Mouse (Mus musculus) embryonic facial prominence, embryonic 13.5 days (tissue): Measurements from ENCODE around the gene 9630041A04Rik. TPM values are rescaled to one million over a fixed set of nuclear protein-coding genes. Genes with fewer than 3 reads are reported as not detected.
A peak's percentile ranks its signal among the peaks of the same experiment; 100 is the strongest.

Source experiments
- ATAC-seq: fragments of 200-750 bp; cut with Nextera tagmentation; 2 replicates; pipeline ENCODE4 v1.8.0; 2017; ENCODE audit warnings: low read depth; ENCODE audit not compliant: insufficient number of reproducible peaks, insufficient read depth, low FRiP score, low TSS enrichment
- H3K27ac ChIP-seq: fragments of 300-500 bp; sonication (generic); 2 replicates; pipeline ENCODE4 v1.5.1; 2015; ENCODE audit warnings: moderate library complexity, mild to moderate bottlenecking, inconsistent platforms
- H3K27me3 ChIP-seq: fragments of 300-500 bp; sonication (generic); 2 replicates; pipeline ENCODE4 v1.6.1; 2015; ENCODE audit warnings: mild to moderate bottlenecking, inconsistent platforms
- H3K36me3 ChIP-seq: fragments of 300-500 bp; sonication (generic); 2 replicates; pipeline ENCODE4 v1.6.1; 2015; ENCODE audit warnings: mild to moderate bottlenecking, inconsistent platforms
- H3K4me1 ChIP-seq: fragments of 300-500 bp; sonication (generic); 2 replicates; pipeline ENCODE4 v1.6.1; 2015; ENCODE audit warnings: inconsistent platforms
- H3K4me2 ChIP-seq: fragments of 300-500 bp; sonication (generic); 2 replicates; pipeline ENCODE4 v1.6.1; 2015; ENCODE audit warnings: moderate library complexity, mild to moderate bottlenecking, inconsistent platforms
- H3K4me3 ChIP-seq: fragments of 300-500 bp; sonication (generic); 2 replicates; pipeline ENCODE4 v1.5.1; 2015; ENCODE audit warnings: mild to moderate bottlenecking, inconsistent platforms
- H3K9ac ChIP-seq: fragments of 300-500 bp; sonication (generic); 2 replicates; pipeline ENCODE4 v1.6.1; 2015; ENCODE audit warnings: mild to moderate bottlenecking, inconsistent platforms
- H3K9me3 ChIP-seq: fragments of 300-500 bp; sonication (generic); 2 replicates; pipeline ENCODE4 v1.6.1; 2016; ENCODE audit warnings: inconsistent platforms
- WGBS: fragments of 180-500 bp; shearing (Covaris S2); methylation state at CpG from one replicate; pipeline ENCODE4 v1.1.7; 2015; ENCODE audit warnings: mixed read lengths; 5-methylcytosine and 5-hydroxymethylcytosine counted together
- polyA plus RNA-seq: library from polyadenylated mRNA; unstranded; fragments of >200 nt; fragmentation: Nextera tagmentation; extraction: Ambion mirVana; gene quantifications from 2 replicates; pipeline ENCODE4 v1.2.1, GENCODE M21; 2015

9630041A04Rik gene
- polyA plus RNA-seq, 1 experiment from 2014 or later: not detected

DNA sequence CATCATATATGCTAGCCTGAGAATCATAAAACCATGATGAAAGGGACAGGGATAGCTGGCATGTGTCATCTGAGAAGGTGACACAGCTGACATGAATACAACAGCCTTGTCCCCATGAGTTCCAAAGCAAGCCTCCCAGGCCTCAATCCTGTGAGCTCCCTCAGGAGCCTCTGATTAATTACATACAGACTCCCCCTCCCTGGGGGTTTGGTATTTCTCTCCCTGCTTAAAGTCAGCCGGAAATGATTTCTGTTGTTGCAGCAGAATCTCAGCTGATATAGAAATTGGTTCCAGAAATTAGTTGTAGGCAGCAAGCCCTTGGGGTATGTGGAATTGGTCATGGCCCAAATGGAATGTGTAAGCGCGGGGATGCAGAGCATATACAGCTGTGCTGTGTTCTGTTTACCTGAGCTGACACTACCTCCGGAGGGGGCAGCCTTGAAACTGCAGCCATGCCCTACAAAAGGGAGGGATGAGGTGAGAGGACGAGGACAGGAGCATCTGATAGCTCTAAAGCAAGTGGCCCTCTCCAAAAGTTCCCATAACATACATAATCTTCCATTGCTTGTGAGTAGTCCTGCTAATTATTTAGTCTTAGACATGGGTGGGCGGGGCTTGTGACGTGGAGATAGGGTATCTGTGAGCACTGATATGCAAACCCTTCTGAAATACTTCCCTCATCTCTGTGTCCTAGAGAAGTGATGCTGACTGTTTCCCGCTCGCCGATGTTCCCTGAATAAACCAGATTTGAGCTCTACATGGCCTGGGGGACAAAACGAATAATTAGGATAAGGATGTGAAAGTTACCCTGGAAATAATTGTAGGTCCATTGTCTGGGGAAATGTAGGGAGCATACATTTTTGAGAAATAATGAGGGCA, 15.7 kb downstream of the 9630041A04Rik start:
- Histone ChIP-seq H3K4me2 (no peak overlapping the region), H3K4me1 (peaks cover 10% of the 10 kb centered on the region), H3K27ac (no peak overlapping the region), H3K9ac (no peak overlapping the region), H3K9me3 (no peaks in the 10 kb centered on the region), H3K27me3 (no peaks in the 10 kb centered on the region), H3K36me3 (no peaks in the 10 kb centered on the region), H3K4me3 (no peak overlapping the region)
- 41% methylated on average over 11 of the region's 11 CpGs for WGBS
- ATAC-seq: no peak

DNA sequence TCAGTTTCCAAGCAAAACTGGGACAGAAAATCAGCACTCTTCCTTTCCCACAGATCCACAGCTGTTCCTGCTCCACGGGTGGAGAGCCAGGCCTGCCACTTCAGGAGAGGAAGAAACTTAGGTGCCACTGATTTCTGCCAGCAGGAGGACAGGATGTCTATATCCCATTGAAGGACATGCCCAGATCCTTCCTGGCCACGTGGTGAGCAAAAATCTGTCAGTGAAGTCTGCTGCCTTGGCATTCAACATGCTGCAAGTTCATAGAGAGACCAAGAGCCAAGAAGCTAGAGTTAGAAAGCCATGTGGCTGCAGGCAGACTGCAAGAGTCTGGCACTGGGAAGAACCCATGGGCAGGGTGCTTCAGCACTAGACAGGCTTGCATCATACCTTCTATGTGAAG, 21.7 kb downstream of the 9630041A04Rik start:
- H3K9ac ChIP-seq: no peak overlapping the region
- H3K4me2 ChIP-seq: no peak overlapping the region
- H3K27ac ChIP-seq: no peak overlapping the region
- no peak overlapping the region for H3K4me3 ChIP-seq
- no peak for ATAC-seq
- no peaks in the 10 kb centered on the region for H3K4me1 ChIP-seq
- WGBS: 68% methylated on average over 2 of the region's 2 CpGs
- H3K9me3 ChIP-seq: no peaks in the 10 kb centered on the region
- H3K36me3 ChIP-seq: no peaks in the 10 kb centered on the region
- no peaks in the 10 kb centered on the region for H3K27me3 ChIP-seq

DNA sequence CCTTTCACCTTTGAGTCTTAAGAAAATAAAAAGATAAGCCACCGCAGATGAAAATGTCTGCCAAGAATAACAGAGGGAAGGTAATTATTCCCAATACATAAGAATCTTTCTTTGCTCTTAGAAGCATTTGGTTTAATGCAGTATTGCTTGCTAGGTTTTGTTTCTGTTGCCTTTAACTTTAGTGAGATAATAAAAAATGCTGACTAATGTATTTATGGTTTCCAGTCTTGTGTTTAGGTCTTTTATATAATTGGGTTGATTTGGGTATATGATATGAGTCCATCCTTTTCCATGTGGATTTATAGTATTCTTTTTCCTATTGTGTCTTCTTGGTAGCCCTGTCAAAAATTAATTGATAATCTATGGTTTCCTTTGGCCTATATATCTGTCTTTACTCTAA, 36.2 kb downstream of the 9630041A04Rik start:
- 85% methylated on average over 1 of the region's 1 CpGs for WGBS

DNA sequence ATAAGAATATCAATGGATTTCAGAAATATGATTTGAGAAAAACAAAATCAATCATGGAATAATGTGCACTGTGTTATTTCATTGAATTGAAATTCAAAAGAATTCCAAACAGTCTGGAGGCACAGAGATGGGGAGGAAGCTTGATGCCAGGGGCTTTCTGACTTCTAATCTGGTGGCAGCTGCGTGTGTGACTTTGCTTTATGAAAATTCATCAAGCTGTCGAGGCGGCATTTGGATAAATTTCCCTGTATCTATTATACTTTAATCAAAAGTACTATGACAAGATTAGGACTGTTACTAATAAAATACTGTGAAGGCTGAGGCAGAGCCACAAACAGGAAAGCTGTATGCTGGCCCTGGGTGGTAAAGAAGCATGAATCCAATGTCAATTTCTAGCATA, 41.8 kb downstream of the 9630041A04Rik start:
- WGBS: 80% methylated on average over 3 of the region's 3 CpGs
- H3K4me2 ChIP-seq: no peak overlapping the region
- no peaks in the 10 kb centered on the region for H3K36me3 ChIP-seq
- no peak overlapping the region for H3K27ac ChIP-seq
- H3K4me3 ChIP-seq: no peak overlapping the region
- no peaks in the 10 kb centered on the region for H3K9me3 ChIP-seq
- no peaks in the 10 kb centered on the region for H3K4me1 ChIP-seq
- no peak overlapping the region for H3K9ac ChIP-seq
- no peaks in the 10 kb centered on the region for H3K27me3 ChIP-seq
- ATAC-seq: no peak

More for the DNA sequence above, 36.2 kb downstream of the 9630041A04Rik start:
- Histone ChIP-seq H3K9ac (no peak overlapping the region), H3K9me3 (no peaks in the 10 kb centered on the region), H3K4me1 (no peaks in the 10 kb centered on the region), H3K27ac (no peak overlapping the region), H3K27me3 (no peaks in the 10 kb centered on the region), H3K36me3 (no peaks in the 10 kb centered on the region), H3K4me2 (no peak overlapping the region), H3K4me3 (no peak overlapping the region)
- ATAC-seq: no peak

DNA sequence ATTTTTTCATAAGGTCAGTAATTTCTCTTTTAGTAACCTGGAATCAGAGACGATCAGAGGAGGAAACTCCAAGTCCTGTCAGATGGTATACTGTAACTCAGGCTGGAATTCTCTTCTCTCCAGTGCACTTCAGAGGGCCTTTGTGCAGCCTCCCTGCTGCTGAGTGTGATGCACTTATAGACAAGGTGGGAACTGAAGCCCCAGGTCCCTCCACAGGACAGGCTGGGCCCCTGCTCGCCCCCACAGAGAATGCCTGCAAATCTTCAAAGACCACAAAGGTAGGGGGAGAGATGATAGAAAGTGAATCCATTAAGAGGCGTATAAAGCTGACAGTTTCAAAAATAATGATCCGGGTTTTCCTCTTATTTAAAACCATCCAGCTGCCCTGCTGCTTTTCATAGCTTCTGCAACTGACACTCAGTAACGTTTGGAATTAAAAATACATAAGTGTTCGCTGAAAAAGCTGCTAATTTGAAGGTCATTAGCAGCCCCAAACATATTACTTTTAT, 46.2 kb downstream of the 9630041A04Rik start:
- Histone ChIP-seq H3K9me3 (no peaks in the 10 kb centered on the region), H3K27ac (no peak overlapping the region), H3K27me3 (no peaks in the 10 kb centered on the region), H3K4me3 (no peak overlapping the region), H3K36me3 (no peaks in the 10 kb centered on the region), H3K4me1 (peaks cover 11% of the 10 kb centered on the region; the same call in 1 of the 2 replicates), H3K9ac (no peak overlapping the region), H3K4me2 (no peak overlapping the region)
- WGBS: 63% methylated on average over 6 of the region's 6 CpGs
- ATAC-seq: no peak

DNA sequence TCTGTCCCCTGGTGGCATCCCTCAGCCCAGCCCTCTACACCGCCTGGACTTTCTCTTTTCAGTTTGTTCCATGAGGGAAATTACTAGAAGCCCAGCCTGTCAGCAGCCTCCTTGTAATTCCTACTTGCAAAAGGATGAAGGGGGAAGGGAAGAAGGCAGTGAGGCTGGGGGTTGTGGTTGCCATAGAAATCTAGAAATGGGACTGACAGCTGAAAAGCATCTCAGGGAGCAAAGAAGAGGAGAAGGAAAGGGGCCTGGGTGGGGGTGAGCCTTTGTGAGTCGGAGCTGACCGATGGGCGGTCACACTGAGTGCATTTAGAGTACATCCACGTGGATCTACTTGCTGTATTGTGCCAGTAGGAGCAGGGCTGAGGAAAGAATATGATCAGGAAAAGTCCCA, 47.2 kb downstream of the 9630041A04Rik start:
- peaks cover 11% of the 10 kb centered on the region; the same call in 1 of the 2 replicates for H3K4me1 ChIP-seq
- no peaks in the 10 kb centered on the region for H3K27me3 ChIP-seq
- no peak overlapping the region for H3K9ac ChIP-seq
- no peaks in the 10 kb centered on the region for H3K36me3 ChIP-seq
- 57% methylated on average over 5 of the region's 5 CpGs for WGBS
- ATAC-seq: no peak
- H3K4me2 ChIP-seq: no peak overlapping the region
- no peaks in the 10 kb centered on the region for H3K9me3 ChIP-seq
- H3K4me3 ChIP-seq: no peak overlapping the region
- H3K27ac ChIP-seq: no peak overlapping the region

DNA sequence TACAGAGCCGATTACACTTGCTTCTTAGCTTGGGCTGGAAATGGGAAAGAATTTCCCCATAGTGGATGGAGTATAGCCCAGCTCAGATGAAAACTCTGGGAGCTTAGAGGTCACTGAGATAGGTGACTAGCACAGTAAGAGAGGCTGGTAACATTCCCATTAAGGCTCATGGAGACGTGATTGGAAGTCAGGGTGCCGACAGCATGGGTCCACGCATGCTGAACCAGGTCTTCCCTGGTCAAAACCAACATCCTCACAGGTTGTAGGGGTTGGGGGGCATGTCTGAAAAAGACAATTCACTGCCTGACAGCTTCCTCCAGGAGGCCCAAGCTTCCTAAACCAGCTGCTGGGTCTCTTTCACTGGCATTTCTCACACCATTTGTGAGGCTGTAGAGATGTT, 47.9 kb downstream of the 9630041A04Rik start:
- H3K9me3 ChIP-seq: no peaks in the 10 kb centered on the region
- no peak overlapping the region for H3K4me3 ChIP-seq
- no peak overlapping the region for H3K9ac ChIP-seq
- no peaks in the 10 kb centered on the region for H3K27me3 ChIP-seq
- H3K27ac ChIP-seq: no peak overlapping the region
- 93% methylated on average over 4 of the region's 4 CpGs for WGBS
- H3K36me3 ChIP-seq: no peaks in the 10 kb centered on the region
- no peak for ATAC-seq
- H3K4me1 ChIP-seq: peaks cover 11% of the 10 kb centered on the region; the same call in 1 of the 2 replicates
- no peak overlapping the region for H3K4me2 ChIP-seq

DNA sequence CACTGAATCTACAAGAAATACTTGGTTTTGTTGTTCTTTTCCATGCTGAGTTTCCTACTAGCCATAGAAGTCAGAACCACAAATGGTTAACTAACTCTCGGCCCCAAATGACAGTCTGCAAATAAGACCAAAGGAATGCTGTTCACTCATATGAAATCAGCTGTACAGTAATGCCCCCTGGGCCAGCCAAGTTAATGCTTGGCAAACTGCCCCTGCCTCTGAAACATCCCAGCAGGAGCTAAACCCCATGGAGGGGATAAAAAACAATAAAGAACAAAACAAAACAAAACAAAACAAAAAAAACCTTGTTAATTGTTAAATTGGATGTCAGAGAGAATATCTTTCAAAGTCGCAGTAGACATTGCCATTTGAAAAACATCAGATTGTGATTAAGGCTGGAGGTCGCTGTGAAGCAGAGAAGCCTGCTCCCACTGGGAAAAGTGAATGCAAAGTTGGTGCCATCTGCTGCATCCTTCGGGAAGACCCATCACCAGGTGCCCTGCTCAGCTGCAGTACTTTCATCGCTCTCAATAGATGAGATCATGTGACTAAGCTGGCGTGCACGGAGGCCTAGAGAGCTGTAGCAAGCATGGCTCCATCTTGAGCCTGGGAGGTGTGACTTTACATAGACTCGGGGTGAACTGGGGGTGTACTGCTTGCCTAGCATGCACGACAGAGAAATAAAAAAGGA, 49.7 kb downstream of the 9630041A04Rik start:
- Histone ChIP-seq H3K27ac (no peak overlapping the region), H3K9ac (no peak overlapping the region), H3K4me1 (peaks cover 11% of the 10 kb centered on the region; the same call in 1 of the 2 replicates), H3K4me2 (peak overlapping the region; percentile 17; the same call in 1 of the 2 replicates), H3K36me3 (no peaks in the 10 kb centered on the region), H3K9me3 (no peaks in the 10 kb centered on the region), H3K4me3 (no peak overlapping the region), H3K27me3 (no peaks in the 10 kb centered on the region)
- ATAC-seq: no peak
- WGBS: 34% methylated on average over 9 of the region's 9 CpGs

DNA sequence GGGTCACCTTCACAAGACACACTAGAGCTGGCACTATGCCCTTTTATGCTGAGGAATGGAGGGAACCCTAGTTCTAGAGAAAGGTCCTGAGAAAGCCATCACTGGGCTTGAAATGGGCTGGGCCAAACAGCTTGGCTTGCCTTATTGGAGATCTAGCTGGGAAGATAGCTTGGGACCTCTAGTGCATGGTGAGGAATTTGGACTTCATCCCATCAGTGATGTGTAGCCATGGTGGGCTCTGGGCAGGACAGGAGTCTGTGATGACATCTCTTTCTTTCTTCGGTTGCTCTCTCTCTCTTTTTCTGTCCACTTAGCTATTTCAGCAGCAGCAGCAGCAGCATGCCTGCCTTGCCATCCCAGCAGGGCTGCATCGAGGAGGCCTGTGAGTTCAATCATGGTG, 53.4 kb downstream of the 9630041A04Rik start:
- 86% methylated on average over 2 of the region's 2 CpGs for WGBS
- H3K4me1 ChIP-seq: peaks cover 7% of the 10 kb centered on the region; the same call in 1 of the 2 replicates
- H3K9ac ChIP-seq: no peak overlapping the region
- no peaks in the 10 kb centered on the region for H3K9me3 ChIP-seq
- no peaks in the 10 kb centered on the region for H3K27me3 ChIP-seq
- H3K4me2 ChIP-seq: no peak overlapping the region
- no peaks in the 10 kb centered on the region for H3K36me3 ChIP-seq
- no peak for ATAC-seq
- H3K27ac ChIP-seq: no peak overlapping the region
- no peak overlapping the region for H3K4me3 ChIP-seq

DNA sequence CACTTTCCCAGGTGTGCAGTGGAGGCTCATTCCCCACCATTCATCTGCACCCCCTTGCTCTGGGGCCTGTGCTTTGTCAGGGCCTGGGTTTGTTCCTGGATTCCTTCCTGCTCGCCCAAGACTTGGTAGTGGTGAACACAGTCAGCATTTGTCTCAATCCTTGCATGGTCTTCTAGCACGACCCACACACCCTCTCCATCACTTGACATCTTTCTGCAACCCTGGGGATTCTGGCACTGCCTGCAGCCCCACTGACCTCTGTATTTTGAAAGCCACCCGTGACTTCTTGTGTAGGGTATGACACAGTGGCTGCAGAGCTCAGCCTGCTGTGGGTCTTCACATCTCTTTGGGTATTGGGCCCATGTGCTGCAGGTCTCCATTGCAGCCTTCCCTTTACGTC, 57.1 kb downstream of the 9630041A04Rik start:
- H3K4me1 ChIP-seq: no peaks in the 10 kb centered on the region
- no peak overlapping the region for H3K27ac ChIP-seq
- H3K27me3 ChIP-seq: no peaks in the 10 kb centered on the region
- H3K36me3 ChIP-seq: no peaks in the 10 kb centered on the region
- no peak overlapping the region for H3K4me2 ChIP-seq
- H3K9ac ChIP-seq: no peak overlapping the region
- H3K4me3 ChIP-seq: no peak overlapping the region
- no peaks in the 10 kb centered on the region for H3K9me3 ChIP-seq
- WGBS: 71% methylated on average over 4 of the region's 4 CpGs
- no peak for ATAC-seq

DNA sequence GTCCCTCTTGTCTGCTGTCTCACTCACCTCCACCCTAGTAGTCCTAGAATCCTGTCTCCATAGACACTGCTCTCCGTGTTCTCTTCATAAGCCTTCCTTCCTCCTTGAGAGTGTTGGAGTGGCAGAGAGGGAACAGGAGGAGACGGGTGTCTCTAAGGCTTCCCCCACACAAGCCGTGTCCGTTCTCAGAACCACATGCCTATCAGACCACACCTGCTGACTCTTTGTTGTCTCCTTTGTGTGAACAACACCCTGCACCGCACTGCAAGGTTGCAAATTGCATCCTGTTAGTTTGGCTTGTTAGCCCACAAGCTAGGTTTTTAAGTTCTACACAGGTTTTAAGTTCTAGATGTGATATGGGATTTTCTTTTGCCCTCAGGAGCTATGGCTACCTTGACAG, 57.7 kb downstream of the 9630041A04Rik start:
- Histone ChIP-seq H3K9me3 (no peaks in the 10 kb centered on the region), H3K4me1 (no peaks in the 10 kb centered on the region), H3K27ac (no peak overlapping the region), H3K4me2 (no peak overlapping the region), H3K4me3 (no peak overlapping the region), H3K9ac (no peak overlapping the region), H3K27me3 (no peaks in the 10 kb centered on the region), H3K36me3 (no peaks in the 10 kb centered on the region)
- 81% methylated on average over 5 of the region's 5 CpGs for WGBS
- ATAC-seq: no peak

DNA sequence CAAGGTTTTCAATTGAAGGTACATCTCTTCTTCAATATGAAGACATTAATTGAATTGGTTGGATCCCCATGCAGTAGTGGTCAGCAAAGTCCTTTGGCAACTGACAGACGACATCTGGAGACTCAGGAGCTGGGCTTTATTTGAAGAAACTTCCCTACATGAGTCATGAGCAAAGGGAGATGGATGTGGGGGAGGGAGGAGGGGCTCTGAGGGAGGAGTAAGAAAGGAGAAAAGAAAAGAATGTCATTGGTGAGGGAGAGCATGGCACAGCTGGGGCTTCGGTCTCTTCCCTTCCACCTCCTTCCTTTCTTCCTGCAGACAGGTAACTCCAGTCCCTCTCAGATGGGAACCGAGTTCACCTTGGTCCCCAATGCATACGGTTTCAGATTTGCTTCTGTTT, 61.2 kb downstream of the 9630041A04Rik start:
- no peak for ATAC-seq
- Histone ChIP-seq H3K27ac (no peak overlapping the region), H3K4me2 (no peak overlapping the region), H3K4me3 (no peak overlapping the region), H3K4me1 (no peaks in the 10 kb centered on the region), H3K27me3 (no peaks in the 10 kb centered on the region), H3K9ac (no peak overlapping the region), H3K9me3 (no peaks in the 10 kb centered on the region), H3K36me3 (no peaks in the 10 kb centered on the region)
- WGBS: 74% methylated on average over 4 of the region's 4 CpGs
